Mouse (Mus musculus) urinary bladder, postnatal 36 days (tissue): ENCODE measurements at regions not wholly inside any gene's neighbourhood (a gene's known extent, or its start where the extent isn't known, plus 50 kb on each side); places are given as distances from the start of the nearest gene placed in this dataset.

Experiments
- DNase-seq, 2 experiments: peaks; one replicate each; pipeline ENCODE4 v3.0.0; 2022; ENCODE audit warnings: low spot score in 2 of 2, mixed read lengths in 1 of 2

DNA sequence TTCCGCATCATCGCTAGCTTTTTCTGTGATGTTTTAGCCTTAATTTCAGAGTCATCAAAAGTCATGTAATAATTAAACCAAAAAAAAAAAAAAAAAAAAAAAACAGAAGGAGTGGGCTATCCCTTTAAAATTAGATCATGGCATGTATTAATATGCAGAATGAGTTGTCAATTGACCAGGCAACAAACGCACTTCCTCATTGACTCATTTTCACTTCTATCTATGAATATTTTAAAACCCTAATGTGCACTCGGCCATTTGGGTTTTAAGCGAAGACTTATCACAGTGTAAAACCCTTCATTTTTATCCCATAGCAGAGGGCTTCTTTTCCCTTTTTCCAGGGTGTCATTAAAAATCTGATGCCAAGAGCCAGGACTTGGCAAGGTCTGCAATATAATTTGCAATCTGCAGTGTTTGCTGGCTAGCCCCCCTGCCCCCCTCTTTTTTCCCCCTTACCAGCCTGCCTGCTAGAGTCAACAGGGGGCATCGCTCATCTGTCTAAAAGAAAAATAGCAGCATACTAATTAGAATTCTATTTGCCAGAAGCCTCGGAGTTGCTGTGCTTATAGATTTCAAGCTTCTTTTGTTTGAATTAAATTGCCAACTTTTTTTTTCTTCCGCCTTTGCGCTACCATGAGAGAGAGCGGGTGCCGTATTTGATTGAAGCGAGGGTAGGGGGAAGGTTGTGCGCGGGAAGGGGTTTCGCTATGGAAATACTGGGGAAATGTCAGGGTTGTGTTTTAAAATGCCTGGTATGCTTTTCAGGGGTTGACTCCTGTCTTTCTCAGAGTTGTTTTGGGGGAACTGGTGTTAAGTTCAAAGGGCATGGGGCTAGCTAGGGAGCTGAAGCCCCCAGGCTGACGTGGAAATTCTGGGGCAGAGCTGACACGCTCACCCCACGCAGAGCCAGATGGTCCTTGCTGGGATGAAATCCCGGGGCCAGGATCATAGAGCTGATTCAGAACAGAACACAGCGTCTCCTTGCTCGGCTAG lies 248.3 kb downstream of the Nr2f2 start:
- no peak for DNase-seq

DNA sequence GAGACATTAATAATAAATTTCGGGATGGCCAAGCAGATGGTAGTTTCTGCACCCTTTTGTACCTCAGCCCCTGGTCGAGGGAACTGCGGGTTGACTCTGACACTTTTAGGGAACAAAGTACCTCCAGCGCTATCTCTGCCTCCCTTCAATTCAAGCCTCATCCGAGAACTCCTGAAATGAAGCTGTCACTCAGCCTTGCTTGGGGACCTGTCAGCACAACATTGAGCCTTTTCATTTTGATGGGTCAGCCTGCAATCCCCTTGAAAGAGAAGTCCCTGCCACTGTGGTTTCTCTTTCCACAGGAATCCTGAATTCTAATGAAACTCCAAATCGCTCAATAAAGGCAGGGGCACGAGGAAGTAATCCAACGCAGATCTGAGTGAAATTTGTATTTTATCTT lies 257.5 kb downstream of the Nr2f2 start:
- no peak for DNase-seq

DNA sequence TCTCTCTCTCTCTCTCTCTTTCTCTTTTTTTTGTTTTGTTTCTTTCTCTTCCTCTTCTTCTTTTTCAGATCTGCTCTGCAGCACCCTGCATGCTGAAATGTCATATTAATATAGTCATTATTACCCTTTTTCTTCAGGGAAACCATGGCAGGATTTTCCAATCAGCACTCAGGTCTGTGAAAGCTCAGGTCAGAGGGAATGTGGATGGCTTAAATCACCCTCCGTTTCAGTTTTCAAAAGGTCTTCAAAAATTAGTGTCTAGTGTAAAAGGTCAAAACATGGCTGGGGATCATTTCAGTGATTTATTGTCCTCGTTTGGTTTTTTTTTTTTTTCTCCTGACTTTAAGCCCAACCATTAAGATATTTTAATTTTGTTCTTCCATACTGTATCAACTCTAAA lies 261.5 kb downstream of the Nr2f2 start:
- no peak for DNase-seq

DNA sequence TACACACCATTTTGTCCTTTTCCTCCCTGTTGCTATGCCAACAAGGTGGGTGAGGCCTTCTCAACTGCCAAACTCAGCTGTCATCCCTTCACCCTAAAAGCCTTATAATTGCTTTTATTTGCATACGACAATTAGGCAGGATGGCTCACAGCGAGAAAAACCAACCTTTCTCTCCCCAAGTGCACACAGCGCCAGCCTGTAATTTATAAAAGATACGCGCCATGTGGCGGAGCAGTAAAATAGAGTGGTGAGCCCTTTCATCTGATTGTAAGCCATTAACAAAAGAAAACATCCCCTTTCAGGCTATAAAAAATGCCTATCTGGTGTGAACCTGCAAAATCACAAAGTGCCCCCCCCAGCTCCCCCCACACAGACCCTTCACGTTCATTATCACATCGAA lies 262.0 kb downstream of the Nr2f2 start:
- no peak for DNase-seq

DNA sequence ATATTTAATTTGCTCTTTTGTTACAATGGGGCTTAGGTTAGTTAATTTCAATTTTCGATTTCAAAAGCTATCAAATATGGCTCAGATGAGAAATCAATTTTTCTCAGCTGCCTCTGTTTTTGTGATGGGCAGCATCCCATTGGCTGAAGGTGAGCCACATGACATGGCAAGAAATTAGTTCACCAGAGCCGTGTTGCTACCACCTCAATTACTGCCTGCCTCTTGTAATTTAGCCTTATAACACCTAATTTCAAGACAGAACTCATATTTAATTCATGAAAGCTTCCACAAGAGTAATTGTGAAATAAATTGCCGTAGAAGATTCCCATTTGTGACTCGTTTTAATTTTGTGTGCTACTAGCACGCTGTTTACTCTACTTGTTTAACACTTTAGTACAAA lies 262.9 kb downstream of the Nr2f2 start:
- no peak for DNase-seq

DNA sequence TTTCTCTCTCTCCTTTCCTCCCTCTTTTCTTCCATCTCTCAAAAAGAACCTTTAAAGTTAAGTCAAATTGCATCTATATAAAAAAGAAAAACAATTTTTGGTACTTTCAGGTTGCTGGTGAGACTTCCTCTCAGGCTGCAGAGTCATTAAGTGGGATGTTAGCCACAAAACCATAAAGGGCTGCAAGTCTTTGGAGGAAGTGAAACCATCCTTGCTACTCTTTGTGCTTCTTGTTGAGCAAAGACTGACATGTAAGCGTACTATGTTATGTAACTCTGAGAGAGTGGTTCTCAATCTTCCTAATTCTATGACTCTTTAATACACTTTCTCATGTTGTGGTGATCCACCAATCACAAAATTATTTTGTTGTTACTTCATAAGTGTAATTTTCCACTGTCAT lies 267.5 kb downstream of the Nr2f2 start:
- no peak for DNase-seq

DNA sequence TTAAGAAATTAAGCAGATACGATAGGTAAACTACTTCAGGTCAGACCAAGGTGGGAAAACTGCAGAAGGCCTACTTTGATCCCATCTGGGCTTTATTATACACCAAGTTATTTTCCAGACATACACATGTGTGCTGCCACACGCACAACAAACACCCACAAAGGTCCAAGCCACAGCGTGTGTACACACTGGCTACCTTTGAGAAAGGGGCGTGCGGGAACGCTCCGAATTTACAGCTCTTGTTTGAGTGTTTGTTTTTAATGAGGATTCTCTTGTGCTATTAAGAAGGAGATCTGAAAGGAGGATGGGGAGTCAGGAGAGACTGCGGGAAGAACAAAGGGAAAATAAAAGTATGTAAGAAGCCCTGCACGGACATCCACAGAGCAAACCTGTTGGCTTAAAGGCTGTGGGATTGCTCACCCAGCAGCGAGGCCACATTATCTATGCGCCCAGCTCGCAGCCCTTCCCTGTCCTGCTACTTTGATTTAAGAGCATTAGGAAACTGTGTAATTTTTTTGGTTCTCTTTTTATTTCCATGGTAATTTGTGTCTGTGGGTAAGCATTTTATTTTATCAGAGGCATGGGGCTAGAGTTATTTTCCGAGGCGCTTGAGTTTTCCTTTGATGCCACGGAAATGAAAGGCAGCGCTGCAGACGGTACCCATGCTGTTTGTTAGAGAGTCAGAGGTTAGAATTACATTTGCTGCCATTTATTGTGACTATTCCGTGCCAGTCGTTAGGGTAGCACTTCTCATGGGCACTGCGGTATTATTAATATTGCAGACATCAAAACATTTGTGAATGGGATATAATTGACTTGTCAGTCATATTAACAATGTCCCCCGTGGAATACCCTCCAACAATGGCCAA lies 272.4 kb downstream of the Nr2f2 start:
- DNase-seq = no peak

DNA sequence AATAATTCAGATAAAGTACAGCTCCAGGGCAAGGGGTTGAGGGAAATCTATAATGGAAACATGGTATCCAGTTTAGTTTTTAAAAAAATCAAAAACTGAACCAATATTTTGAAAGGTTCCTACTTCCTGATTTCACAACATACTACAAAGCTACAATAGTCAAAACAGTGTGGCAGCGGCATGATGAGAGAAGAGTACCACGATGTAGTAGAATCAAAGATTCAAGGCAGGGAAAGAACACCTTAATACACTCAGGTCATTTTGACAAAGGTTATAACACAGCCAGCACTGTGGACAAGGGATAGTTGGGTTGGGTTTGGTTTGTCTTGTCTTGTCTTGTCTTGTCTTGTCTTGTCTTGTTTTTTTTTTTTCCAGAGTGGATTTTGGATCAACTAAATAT lies 274.4 kb downstream of the Nr2f2 start:
- no peak for DNase-seq

DNA sequence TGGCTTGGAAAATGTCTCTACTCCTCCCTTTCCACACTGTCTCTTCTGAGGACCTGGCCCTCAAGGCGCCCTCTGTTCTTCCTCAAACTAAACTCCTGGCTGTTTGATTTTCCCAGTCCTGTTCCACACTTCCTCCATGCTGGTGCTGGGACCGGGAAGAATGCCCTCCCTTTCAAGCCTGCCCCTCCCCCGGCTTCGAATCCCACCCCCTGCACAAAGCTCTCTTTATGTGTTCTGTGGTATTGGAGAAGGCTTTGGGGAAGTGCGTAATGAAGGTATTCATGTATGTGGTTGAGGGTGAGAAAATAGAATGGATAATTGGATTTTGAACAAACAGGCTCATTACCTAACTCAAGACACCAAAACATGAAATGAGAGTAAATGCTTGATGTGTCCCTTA lies 277.4 kb downstream of the Nr2f2 start:
- DNase-seq = no peak

DNA sequence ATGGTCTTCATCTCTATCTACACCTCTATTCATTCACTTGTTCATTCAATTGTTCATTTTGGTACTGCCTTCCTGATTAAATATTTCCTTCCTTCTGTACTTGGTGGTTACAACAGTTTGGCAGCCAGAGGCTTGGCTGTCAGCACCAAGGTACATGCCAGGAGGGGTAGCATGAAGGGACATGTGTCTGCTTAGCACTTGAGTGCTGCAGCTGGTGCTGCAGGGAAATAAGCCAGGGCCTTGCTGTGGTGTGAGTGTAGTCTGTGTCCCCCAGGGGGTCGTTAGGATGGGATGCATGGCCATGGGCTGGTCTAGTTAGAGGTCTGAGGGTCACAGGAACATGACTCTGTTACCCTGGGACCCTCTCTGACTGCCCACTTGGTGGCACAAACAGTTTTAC lies 296.9 kb downstream of the Nr2f2 start:
- no peak for DNase-seq

DNA sequence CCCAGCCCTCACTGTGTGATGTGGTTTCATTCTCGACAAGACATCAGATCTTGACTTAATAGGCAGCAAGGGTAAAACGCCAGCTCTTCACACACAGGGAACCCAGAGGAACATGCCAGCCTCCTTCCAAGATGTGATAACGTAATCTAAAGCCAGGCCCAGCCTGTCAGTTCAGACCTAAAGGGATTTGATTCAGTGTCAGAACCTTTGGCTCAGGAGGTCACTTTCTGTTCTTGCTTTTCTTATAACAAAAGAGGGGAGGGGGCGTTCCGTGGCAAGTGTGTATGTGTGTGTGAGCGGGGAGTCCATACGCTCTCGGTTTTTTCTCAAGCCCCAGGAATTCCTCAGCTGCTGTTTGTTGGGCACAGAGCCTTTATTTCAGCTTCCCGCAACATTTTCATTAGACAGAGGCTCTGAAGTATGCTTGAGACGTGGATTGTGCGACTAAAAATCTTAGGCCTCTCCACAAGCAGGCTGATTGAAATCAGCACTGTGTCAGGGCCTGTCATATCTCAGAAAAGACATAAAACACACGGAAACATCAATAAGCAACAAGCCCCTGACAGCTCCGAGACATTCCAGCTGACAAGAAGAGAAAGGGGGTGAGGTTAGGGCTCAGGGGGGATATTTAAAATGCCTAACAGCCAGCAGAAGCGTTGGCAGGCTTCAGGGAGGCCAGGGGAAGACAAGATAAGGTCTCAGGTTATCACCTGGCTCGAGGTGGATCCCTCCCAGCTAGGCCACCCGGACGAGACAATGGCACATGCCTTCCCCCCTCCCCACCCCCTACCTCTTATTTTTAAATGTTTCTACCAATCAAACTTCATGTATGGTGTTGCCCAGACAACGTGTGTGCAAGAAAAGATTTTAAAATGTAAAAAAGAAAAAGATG lies 298.5 kb downstream of the Nr2f2 start:
- no peak for DNase-seq

DNA sequence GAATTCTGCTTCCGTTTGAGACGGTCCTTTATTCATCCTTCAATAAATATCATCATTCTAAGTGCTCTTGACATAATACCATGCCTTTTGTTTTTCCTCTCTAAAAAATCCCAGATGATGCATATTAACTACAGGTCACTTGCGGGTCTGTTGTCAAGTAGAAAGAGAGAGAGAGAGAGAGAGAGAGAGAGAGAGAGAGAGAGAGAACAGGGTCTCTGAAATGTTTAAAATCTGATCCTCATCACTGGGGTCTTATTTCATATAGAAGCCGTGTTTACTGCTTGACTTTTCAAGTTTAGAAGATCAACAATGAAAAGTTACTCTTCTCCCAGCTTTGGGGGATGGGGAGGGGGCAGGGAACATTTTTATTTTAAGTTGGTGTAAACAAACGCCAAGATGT lies 299.5 kb downstream of the Nr2f2 start:
- no peak for DNase-seq

DNA sequence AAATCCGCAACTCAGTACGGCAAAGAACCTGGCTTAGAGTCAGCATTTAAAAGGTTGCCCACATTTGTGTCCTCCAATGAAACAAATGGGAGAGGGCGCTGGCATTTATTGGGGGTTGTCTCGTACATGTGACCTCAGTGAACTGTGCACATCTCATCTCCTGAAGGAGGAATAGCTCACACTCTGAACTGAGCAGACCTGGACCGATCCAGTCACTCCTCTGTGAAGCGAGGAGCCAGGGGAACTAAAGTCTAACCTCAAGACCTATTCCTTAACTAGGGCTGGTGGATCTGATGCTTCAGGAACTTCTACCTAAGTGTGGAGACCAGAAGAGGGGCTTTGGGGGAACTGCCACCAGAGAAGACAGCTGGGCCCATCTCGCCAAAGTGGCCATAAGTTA lies 300.1 kb downstream of the Nr2f2 start:
- no peak for DNase-seq

DNA sequence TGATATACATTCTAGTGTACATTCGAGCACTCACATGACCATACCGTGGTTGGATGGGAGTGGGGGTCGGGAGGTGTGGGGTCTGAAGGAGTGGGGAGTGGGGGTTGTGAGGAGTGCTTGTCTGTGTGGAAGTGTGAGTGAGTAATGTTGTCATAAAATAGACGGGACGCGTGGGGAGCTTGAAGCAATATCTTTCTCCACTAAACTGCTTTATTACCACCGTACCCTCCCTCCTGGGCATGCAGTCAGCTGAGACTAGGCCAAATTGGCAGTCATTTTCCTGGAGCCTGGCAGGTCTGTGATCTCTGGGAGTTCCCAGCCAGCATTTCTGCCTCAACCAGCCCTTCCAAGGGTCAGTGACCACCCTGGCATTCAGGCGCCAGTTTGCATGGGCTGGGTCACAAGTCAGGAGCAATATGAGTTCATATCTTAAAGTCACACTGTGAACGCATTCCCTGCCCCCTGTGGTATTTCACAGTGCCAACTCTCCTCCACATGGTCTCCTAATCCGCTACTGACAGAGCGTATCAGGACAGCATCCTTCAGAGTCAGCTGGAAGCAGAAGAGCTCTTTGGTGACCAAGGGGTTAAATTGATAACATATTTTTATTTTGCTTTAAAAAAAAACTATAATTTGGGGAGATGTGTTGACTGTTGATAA lies 300.9 kb downstream of the Nr2f2 start:
- peak in 1 of 2 experiments; percentile 47 for DNase-seq

DNA sequence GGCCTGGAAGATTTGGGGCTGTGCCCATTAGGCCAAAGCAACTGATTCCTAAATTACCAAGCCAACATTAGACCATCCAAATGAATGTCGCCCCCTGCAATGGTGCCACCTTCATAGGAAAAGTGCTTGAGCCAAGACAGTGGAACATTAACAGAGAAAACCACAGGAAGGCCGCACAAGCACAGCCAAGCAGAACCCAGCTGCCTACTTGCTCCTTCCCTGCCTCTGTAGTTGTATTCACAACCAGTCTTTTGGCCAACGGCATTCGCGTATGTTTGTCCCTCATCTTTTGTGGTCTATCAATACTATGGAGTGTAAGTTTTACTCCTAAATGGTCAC lies 319.2 kb downstream of the Nr2f2 start:
- DNase-seq = peak in 1 of 2 experiments; percentile 1

DNA sequence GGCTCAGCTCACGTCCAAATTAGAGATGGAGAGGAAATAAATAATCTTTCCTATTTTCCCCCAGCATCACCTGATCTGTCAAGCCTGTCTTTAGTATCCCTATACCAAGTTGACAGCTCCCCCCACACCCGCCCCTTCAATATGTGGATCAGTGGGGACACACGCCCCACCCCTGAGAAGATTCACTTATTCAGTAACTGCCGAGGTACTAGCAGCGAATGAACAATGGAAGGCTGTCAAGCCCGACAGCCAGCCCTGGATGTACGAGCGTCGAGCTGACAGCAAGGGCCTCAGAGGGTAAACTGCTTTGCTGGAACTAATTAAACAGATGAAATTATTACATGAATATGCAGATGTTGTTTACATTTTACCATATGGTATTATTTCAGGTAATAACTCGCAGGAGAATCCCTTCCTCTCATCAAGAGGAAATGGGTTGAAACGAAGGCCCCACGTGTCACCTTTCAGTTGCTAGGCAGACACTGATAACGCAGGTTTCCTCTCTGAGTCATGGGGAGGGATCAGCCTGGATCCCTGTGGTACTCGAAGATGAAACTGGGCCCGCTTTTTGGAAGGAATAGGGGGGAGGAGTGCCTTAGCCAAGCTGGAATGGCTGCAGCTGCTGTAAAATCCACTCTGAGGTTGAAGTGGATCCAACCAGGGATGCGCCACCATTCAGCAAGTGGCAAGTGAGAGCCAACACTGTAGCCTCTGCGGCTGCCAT lies 319.7 kb downstream of the Nr2f2 start:
- DNase-seq = no peak

DNA sequence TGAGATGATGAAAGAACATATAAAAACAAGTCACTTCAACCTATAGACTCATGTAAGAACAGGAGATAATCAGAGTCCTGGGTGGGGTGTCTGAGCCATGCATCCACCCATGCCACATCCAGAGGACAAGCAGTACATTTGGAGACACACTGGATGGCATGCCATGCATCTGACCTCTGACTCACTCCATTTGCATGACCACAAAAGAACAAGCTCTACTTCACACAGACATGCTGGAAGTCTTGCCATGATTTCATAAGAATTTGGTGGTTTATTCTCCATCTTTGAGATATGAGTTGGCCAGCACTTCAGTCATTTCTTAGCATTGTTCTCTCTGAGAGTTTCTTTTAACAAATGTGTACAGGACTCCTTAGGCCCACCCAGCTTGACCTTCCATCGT lies 329.5 kb downstream of the Nr2f2 start:
- no peak for DNase-seq

DNA sequence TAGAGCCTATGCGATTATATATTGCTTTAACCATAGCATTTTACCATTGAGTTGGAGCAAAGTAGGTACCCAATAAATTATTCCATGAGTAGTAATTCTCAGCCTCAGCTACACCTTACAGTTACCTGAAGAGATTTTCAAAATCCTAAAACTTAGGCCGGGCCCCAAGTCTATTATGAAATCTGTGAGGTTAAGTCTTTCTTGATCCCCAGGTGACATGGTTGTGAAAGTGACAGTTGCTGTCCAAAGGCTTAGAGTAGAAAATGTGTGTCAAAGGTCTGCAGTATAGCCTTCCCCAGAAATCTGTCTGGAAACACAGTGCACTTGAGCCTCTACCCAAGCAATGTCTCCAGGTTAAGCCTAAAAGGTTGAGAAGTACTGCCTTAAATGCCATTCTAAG lies 333.7 kb downstream of the Nr2f2 start:
- DNase-seq = no peak

DNA sequence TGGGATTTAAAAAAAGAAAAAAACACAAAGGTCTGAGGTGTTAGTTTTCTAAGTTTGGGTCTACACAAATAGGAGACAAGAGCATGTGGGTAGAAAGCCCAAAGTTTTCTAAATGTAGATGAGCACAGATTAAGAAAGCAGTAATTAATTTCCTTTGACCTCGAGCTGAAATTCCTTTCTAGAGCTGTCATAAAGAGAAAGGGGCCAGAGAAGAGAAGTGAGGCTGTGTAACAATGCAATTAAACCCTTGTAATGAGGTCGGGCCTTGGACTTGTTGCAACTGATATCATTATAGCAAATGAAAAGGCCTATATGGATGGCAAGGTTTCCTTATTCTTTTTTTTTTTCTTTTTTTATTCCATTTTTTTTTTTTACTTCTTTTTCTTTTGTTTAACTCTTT lies 337.2 kb downstream of the Nr2f2 start:
- no peak for DNase-seq

DNA sequence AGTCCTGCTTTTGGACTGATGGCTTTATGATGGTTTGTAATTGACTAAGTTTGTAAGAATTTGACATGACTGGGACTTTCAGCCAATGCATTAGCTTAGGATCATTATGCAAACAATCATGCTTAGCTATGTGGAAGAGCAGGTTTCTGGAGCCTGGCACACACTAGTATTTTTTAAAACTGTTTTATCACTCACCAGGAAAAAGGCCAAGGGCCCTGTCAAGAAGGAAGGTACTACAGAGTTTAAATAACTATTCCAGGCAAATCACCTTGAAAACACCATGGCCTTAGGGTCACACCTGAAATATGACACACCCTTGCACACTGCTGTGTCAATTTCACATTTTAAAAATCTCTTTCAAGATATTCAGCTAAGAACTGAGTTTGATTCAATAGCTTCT lies 341.0 kb downstream of the Nr2f2 start:
- peak; percentile 2 for DNase-seq

DNA sequence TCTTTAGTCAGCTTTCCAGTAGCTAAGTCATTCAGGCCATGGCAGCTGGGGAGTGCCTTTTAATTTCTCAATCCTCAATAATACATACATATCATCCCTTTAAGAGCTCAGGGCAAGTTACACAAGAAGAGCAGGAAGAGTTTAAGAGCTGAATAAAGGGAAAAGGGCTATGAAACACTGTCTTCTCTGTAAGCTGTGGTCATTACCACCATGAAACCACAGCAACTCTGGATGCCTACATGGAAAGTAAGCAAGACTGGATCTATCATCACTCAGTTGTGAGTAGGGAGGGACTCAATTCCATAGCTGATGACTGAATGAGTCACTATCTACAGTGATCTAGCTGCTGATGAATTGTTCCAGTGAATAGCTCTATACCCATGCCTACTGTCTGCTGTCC lies 349.9 kb downstream of the Nr2f2 start:
- DNase-seq = no peak
